Mouse (Mus musculus) kidney, postnatal 10 days (tissue): ENCODE results near the gene Eva1c.

Source experiments
- DNase-seq: peaks from one replicate; pipeline ENCODE4 v3.0.0; 2021; ENCODE audit warnings: mixed read lengths

Gene Eva1c

GRCm38 (mm10) chr16:90924606-90925370, 98.3 kb downstream of the Eva1c start:
- peak; percentile 65 for DNase-seq

DNA sequence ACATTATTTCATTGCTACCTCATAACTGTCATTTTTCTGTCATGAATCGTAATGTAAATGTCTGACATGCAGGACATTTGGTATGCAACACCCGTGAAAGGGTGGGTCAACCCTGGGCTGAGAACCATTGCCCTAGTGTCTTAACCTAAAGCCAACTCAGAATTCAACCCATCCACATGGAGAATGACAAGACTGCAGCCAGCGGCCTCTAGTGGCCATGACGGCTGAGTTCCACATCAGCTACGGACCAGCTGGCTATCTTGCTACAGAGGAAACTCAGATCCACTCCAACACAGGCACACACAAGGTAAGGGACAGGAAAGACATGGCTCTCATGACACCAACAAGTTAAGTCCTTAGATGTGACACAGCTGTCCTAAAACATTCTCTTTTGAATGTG, 98.9 kb downstream of the Eva1c start:
- DNase-seq, result peak; percentile 86

DNA sequence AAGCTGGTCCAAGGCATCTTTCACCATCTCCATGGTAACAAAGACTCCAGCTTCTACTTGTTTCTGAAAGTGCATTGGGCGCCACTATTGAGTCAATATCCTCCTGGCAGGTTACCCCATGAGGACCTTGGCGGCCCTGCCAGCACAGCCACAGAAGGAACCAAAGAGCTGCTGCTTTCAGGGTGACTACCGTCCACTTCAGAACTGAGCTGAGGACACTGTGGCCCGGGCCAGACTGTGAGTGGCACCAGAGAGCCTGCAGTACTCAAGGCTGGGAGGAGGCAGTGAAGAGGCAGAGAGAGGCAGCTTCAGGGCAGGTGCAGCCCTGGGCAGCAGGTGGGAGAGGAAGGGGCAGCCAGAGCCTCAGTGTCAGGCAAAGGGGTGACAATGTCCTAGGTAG, 100.9 kb downstream of the Eva1c start:
- no peak for DNase-seq

DNA sequence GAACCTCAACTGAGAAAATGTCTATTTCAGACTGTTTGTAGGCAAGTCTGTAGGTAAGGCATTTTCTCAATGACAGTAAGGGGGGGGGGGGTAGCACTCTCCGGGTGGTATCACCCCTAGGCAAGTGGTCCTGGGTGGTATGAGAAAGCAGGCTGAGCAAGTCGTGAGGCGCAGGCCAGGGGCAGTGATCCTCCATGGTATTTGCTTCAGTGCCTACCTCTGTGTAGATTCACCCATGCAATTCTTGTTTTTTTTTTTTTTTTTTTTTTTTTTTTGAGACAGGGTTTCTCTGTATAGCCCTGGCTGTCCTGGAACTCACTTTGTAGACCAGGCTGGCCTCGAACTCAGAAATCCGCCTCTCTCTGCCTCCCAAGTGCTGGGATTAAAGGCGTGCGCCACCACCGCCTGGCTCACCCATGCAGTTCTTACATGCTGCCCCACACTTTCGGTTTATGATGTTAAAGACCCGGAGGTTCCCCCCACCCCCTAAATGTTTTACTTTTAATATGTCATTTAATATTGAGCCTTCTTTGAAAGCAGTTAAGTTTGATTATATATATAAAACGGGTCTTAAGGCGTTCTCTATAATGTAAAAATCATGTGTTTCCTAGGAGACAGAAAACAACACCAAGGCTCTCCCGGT, 107.1 kb downstream of the Eva1c start:
- DNase-seq, result no peak

DNA sequence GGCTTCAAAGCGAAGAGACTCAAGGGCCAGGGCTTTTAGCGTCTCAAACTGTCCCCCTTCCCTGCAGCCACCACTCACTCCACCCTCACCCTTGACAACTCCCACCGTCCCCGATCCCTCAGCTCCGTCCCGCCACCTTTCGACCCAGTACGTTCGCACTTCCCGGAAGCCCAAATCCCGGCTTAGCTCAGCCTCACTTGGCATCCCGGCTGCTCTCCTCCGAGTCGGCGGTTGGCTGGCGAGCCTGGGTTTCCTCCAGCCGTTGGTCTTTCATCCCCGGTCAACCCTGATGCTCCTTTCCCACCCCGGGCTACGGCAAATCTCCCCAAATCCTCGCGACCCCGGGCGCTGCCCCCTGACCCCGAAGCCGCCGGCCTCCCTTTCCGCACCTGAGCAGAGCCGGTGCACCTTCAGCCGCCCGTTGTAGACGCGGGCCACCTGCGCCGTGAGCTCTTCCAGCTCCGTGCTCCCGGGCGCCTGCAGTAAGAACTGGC, 107.7 kb downstream of the Eva1c start:
- peak; percentile 79 for DNase-seq

DNA sequence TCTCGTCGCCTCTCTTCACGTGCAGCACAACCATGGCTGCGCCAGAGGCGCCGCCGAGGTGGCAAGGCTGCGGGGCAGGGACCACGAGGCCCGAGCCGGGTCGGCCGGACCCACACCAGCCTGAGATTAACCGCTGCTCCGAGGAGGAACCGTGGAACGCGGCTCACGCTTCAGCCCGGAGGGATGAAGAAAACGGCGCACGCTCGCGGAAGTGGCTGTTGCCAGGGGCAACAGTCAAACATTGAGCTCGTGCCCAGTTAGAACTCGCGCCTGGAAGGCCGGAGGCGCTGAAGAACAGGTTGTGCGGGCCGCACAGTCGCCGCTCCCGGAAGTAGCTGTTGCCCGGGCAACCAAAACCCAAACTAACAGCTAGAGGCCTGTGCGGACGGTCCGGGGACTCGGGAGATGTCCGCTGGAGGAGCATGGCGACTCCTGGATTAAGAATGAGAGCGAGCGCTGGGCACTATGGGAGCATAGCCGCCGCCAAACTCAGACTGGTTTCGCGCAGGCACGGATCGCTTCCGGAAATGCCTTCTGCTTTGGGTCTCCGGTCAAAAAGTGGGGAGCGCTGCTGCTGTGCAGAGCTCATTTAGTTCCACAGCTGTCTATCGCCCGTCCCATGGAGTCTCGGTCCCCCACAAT, 108.3 kb downstream of the Eva1c start, which contains the start of gene Cfap298:
Gene Cfap298, minus strand, starts transcription at position 428 of the 642 bp plus-strand sequence.
- peak; percentile 96 for DNase-seq

DNA sequence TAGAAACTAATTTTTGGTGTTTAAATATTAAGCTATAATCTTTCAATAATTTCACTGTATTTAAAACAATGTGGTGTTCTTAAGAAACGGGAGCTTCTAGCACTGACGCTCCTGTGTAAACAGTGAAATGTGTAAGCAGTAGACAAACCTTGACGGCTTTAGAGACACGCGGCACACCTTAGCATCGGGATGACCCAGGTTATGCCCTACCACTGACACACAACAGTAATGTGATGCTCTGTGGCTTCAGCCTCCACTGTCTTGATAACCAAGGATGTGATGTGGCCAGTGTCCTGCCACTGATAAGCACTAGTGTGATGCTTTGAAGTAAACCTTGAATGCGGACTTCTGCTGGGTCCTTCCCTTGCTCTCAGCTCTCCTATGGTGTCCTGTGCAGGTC, 114.7 kb downstream of the Eva1c start:
- no peak for DNase-seq

GRCm38 (mm10) chr16:90946977-90947376, 120.5 kb downstream of the Eva1c start:
- no peak for DNase-seq

DNA sequence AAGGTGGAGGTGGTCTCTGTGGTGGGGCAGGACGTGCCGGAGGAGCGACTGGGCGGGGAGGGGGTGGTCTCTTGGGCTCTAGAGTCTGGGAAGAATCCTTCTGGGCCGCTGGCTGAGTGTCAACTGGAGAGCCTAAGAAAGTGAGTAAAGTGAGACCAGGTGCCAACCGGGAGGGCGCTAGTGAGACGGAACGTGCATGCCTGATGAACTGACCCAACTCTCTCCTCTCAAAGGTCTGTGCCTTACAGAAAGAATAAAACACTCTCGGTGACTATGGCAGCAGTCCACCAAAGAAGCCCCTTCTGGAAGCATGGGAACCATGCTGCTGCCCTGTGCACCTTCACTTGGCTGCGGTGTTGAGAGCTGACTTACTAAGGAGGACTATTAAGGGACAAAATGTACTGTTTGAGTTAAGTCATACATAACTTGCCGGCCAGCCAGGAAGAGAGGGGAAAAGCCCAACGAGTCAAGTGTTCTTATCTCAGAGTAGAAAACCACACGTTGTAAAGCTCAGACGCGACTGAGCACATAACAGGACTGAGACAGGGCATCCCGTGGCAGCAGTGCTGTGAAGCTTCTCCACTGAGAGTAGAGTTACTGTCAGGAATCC, 123.9 kb downstream of the Eva1c start:
- no peak for DNase-seq

DNA sequence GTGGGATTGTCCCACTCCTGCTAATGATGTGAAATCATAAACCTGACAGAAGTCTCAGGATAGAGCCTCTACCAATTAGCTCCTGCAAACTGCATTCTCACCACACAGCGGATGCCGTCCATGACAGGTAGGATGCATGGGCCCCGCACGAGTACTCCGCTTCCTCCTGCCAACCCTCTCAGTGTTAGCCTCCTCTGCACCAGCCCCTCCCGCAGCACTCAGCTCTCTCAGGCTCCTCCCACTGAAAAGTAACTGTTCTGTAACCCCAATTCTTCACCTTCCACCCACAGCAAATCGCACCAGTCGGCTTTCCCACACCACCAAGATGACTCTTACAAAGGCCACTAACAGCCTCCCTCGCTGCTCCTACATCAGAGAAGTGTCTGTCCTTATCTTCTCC, 126.6 kb downstream of the Eva1c start:
- DNase-seq, result no peak

DNA sequence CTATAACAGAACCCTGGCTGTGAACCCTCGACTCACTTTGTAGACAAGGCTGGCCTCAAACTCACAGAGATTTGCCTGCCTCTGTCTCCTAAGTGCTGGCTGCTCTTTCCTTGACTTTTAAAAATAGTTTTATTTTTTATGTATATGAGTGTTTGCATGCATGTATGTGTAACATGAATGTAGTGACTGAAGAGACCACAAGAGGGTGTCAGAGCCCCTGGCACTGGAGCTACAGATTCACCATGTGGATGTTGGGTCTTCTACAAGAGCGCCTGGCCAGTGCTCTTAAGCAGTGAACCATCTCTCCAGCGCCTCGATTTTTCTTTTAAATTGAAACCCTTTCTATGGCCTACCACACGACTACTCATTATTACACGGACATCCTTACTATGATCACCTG, 127.3 kb downstream of the Eva1c start:
- no peak for DNase-seq
